9 mouse cellular contexts compared by ENCODE assay signal in genomic region chr6:134931146-134931545, GRCm38 (mm10). TPM values are rescaled to one million over a fixed set of nuclear protein-coding genes. Genes with fewer than 3 reads are reported as not detected.
DNase-seq lines count a peak whose midpoint lies in the region; ATAC-seq lines count a peak whose summit lies in the region.
"Had no signal": no experiment of that assay in that cellular context is flagged by ENCODE, and none has a peak within 500 bp of the region (broad histone marks: within the 10 kb centered on the region; RNA-seq: fewer than 3 reads in every experiment).

No protein-coding gene starts in this region.

- H3K4me2 ChIP-seq in heart, embryonic 13.5 days: peak overlapping the region; percentile 91
- H3K4me2 ChIP-seq in lung, embryonic 15.5 days: peak overlapping the region; percentile 65
- H3K4me2 ChIP-seq in embryonic facial prominence, embryonic 15.5 days (replicated peaks): 0 out of 2 replicates have a peak overlapping the region, but pooled peaks have one; percentile 82
- H3K4me2 ChIP-seq in liver, embryonic 15.5 days: peak overlapping the region; percentile 93

- WGBS in heart, embryonic 13.5 days: 83% methylated on average over 3 of the region's 3 CpGs
- WGBS in lung, embryonic 15.5 days: 78% methylated on average over 3 of the region's 3 CpGs
- 65% methylated on average over 3 of the region's 3 CpGs for WGBS in embryonic facial prominence, embryonic 15.5 days
- WGBS in liver, embryonic 15.5 days (ENCODE audit: insufficient replicate concordance): 82% methylated on average over 3 of the region's 3 CpGs

- H3K9ac ChIP-seq in heart, embryonic 13.5 days: peak overlapping the region; percentile 78
- no peak overlapping the region for H3K9ac ChIP-seq in lung, embryonic 15.5 days
- no peak overlapping the region for H3K9ac ChIP-seq in embryonic facial prominence, embryonic 15.5 days
- peak overlapping the region; percentile 35 for H3K9ac ChIP-seq in liver, embryonic 15.5 days

- H3K36me3 ChIP-seq in heart, embryonic 13.5 days: 0 out of 2 replicates have a peak, but pooled peaks cover 3% of the 10 kb centered on the region
- no peaks in the 10 kb centered on the region for H3K36me3 ChIP-seq in lung, embryonic 15.5 days
- no peaks in the 10 kb centered on the region; the same call in 1 of the 2 replicates for H3K36me3 ChIP-seq in embryonic facial prominence, embryonic 15.5 days
- H3K36me3 ChIP-seq in liver, embryonic 15.5 days (replicated peaks): peaks cover 35% of the 10 kb centered on the region

- H3K27ac ChIP-seq in heart, embryonic 13.5 days (replicated peaks): no peak overlapping the region
- no peak overlapping the region for H3K27ac ChIP-seq in lung, embryonic 15.5 days
- H3K27ac ChIP-seq in embryonic facial prominence, embryonic 15.5 days (replicated peaks): no peak overlapping the region
- 0 out of 2 replicates have a peak overlapping the region, but pooled peaks have one; percentile 3 for H3K27ac ChIP-seq in liver, embryonic 15.5 days (replicated peaks)

- H3K27me3 ChIP-seq in heart, embryonic 13.5 days (replicated peaks): no peaks in the 10 kb centered on the region
- H3K27me3 ChIP-seq in lung, embryonic 15.5 days: no peaks in the 10 kb centered on the region
- H3K27me3 ChIP-seq in embryonic facial prominence, embryonic 15.5 days: no peaks in the 10 kb centered on the region
- H3K27me3 ChIP-seq in liver, embryonic 15.5 days: no peaks in the 10 kb centered on the region

- peaks cover 51% of the 10 kb centered on the region for H3K4me1 ChIP-seq in heart, embryonic 13.5 days
- peaks cover 31% of the 10 kb centered on the region for H3K4me1 ChIP-seq in lung, embryonic 15.5 days
- peaks cover 37% of the 10 kb centered on the region for H3K4me1 ChIP-seq in embryonic facial prominence, embryonic 15.5 days
- H3K4me1 ChIP-seq in liver, embryonic 15.5 days (replicated peaks): peaks cover 48% of the 10 kb centered on the region

- H3K9me3 ChIP-seq in heart, embryonic 13.5 days: no peaks in the 10 kb centered on the region
- H3K9me3 ChIP-seq in lung, embryonic 15.5 days: no peaks in the 10 kb centered on the region
- no peaks in the 10 kb centered on the region for H3K9me3 ChIP-seq in embryonic facial prominence, embryonic 15.5 days (replicated peaks)
- H3K9me3 ChIP-seq in liver, embryonic 15.5 days (replicated peaks): no peaks in the 10 kb centered on the region

- peak overlapping the region; percentile 64 for H3K4me3 ChIP-seq in heart, embryonic 13.5 days
- H3K4me3 ChIP-seq in lung, embryonic 15.5 days: no peak overlapping the region
- H3K4me3 ChIP-seq in embryonic facial prominence, embryonic 15.5 days (replicated peaks): peak overlapping the region; percentile 58; the same call in 1 of the 2 replicates
- H3K4me3 ChIP-seq in liver, embryonic 15.5 days (replicated peaks): peak overlapping the region; percentile 73

- intact Hi-C loops in heart, postnatal 36 days (cut with DNase I): no loop called here

- no peak for DNase-seq in heart, postnatal 36 days
- DNase-seq in lung, postnatal 14 days: no peak
- no peak for DNase-seq in ovary, postnatal 36 days (ENCODE audit: low spot score)
- DNase-seq in cerebellum, postnatal 25 days: no peak
- DNase-seq: cerebellum, postnatal 14 days had no signal

- no peak for ATAC-seq in heart, embryonic 13.5 days (ENCODE audit: extremely low read depth, insufficient number of reproducible peaks, low FRiP score, low TSS enrichment)
- ATAC-seq in lung, embryonic 15.5 days (ENCODE audit: borderline replicate concordance, extremely low read depth, low FRiP score, low TSS enrichment): no peak
- ATAC-seq in embryonic facial prominence, embryonic 15.5 days (ENCODE audit: insufficient number of reproducible peaks, low FRiP score, low TSS enrichment, low read depth): no peak
- no peak for ATAC-seq in liver, embryonic 15.5 days (ENCODE audit: insufficient read depth)

RNA-seq across cellular contexts. Expression of gene Cdkn1b, which starts 10.9 kb away (rescaled TPM):
- 14.4 and 17.4 TPM in 2 replicates for polyA plus RNA-seq in heart, embryonic 13.5 days (2015; fragmentation: Nextera tagmentation; extraction: Ambion mirVana)
- total RNA-seq in heart, postnatal 36 days (2021): 10 to 100 TPM; 50.9 to 53.6 TPM
- 18.4 and 19.3 TPM in 2 replicates for polyA plus RNA-seq in lung, embryonic 15.5 days (2015; fragmentation: Nextera tagmentation; extraction: Ambion mirVana)
- polyA plus RNA-seq in embryonic facial prominence, embryonic 15.5 days (2015; fragmentation: Nextera tagmentation; extraction: Ambion mirVana): 17.0 and 18.8 TPM in 2 replicates
- polyA plus RNA-seq in liver, embryonic 15.5 days (2015; fragmentation: Nextera tagmentation; extraction: Ambion mirVana): 13.3 and 14.1 TPM in 2 replicates

RNA-seq across cellular contexts. Expression of gene Gpr19, which starts 32.8 kb away (rescaled TPM):
- 8.5 and 8.6 TPM in 2 replicates for polyA plus RNA-seq in heart, embryonic 13.5 days (2015; fragmentation: Nextera tagmentation; extraction: Ambion mirVana)
- total RNA-seq in heart, postnatal 36 days (2021): 1 to 10 TPM; 4.4 to 5.2 TPM
- polyA plus RNA-seq in lung, embryonic 15.5 days (2015; fragmentation: Nextera tagmentation; extraction: Ambion mirVana): 9.6 and 10.7 TPM in 2 replicates
- 6.8 and 7.4 TPM in 2 replicates for polyA plus RNA-seq in embryonic facial prominence, embryonic 15.5 days (2015; fragmentation: Nextera tagmentation; extraction: Ambion mirVana)
- polyA plus RNA-seq in liver, embryonic 15.5 days (2015; fragmentation: Nextera tagmentation; extraction: Ambion mirVana): 5.6 and 5.7 TPM in 2 replicates

RNA-seq across cellular contexts. Expression of gene Apold1, which starts 50.4 kb away (rescaled TPM):
- 6.8 and 7.8 TPM in 2 replicates for polyA plus RNA-seq in heart, embryonic 13.5 days (2015; fragmentation: Nextera tagmentation; extraction: Ambion mirVana)
- 10 to 100 TPM in 1 of 2 experiments, 1 to 10 TPM in 1; 5.1 to 15.6 TPM for total RNA-seq in heart, postnatal 36 days (2021)
- polyA plus RNA-seq in lung, embryonic 15.5 days (2015; fragmentation: Nextera tagmentation; extraction: Ambion mirVana): 1.5 and 1.7 TPM in 2 replicates
- polyA plus RNA-seq in embryonic facial prominence, embryonic 15.5 days (2015; fragmentation: Nextera tagmentation; extraction: Ambion mirVana): 4.6 and 5.0 TPM in 2 replicates
- polyA plus RNA-seq in liver, embryonic 15.5 days (2015; fragmentation: Nextera tagmentation; extraction: Ambion mirVana): 2.8 TPM in 2 replicates

Comparison
In these comparisons a context has a peak if more than half of its experiments do, and no peak if none do; other contexts are left out.
1. H3K9ac ChIP-seq: peak in heart, embryonic 13.5 days (single experiment) and liver, embryonic 15.5 days (single experiment); none in lung, embryonic 15.5 days (single experiment) and embryonic facial prominence, embryonic 15.5 days (single experiment).
2. Peak in every context shown above with its lines, with median percentiles within 50 percentile points of each other: H3K4me2 ChIP-seq.